Mouse (Mus musculus): ENCODE data around the gene 4933427D14Rik. TPM values are rescaled to one million over a fixed set of nuclear protein-coding genes. Genes with fewer than 3 reads are reported as not detected.

4933427D14Rik gene
- 15.1 TPM for polyA plus RNA-seq (2015; fragmentation: Illumina TruSeq; extraction: RNeasy Lipid Tissue Mini Kit (QIAGEN cat#74804); ENCODE audit: low read depth, low replicate concordance)

GRCm38 (mm10) chr11:72207204-72207833 lies at the start of gene 4933427D14Rik, which contains the start of gene Txndc17:
Gene 4933427D14Rik, minus strand, starts transcription at chr11:72207459.
Gene Txndc17, plus strand, starts transcription at chr11:72207547.

GRCm38 (mm10) chr11:72215410-72215797 lies 8.1 kb upstream of the 4933427D14Rik start, which contains the start of gene Med31:
Gene Med31, minus strand, starts transcription at chr11:72215592.

GRCm38 (mm10) chr11:72206341-72207203 lies 687 bp downstream of the 4933427D14Rik start, which contains the start of gene Gm43951:
Gene Gm43951, minus strand, starts transcription at chr11:72206840.

GRCm38 (mm10) chr11:72135383-72136158 lies 71.7 kb downstream of the 4933427D14Rik start, which contains the start of gene Pitpnm3:
Gene Pitpnm3, minus strand, starts transcription at chr11:72135778.

Other genes starting within 250 kb of the 4933427D14Rik start
- gene Aipl1, start 169.9 kb downstream of the 4933427D14Rik start, polyA plus RNA-seq (2015; fragmentation: Illumina TruSeq; extraction: RNeasy Lipid Tissue Mini Kit (QIAGEN cat#74804); ENCODE audit: low read depth, low replicate concordance), result not detected
- 0.51 TPM for gene Pimreg, start 165.4 kb downstream of the 4933427D14Rik start, polyA plus RNA-seq (2015; fragmentation: Illumina TruSeq; extraction: RNeasy Lipid Tissue Mini Kit (QIAGEN cat#74804); ENCODE audit: low read depth, low replicate concordance)
- gene Pitpnm3, start 71.7 kb downstream of the 4933427D14Rik start, polyA plus RNA-seq (2015; fragmentation: Illumina TruSeq; extraction: RNeasy Lipid Tissue Mini Kit (QIAGEN cat#74804); ENCODE audit: low read depth, low replicate concordance), result 35.2 TPM
- gene Gm43951, start 619 bp downstream of the 4933427D14Rik start, polyA plus RNA-seq (2015; fragmentation: Illumina TruSeq; extraction: RNeasy Lipid Tissue Mini Kit (QIAGEN cat#74804); ENCODE audit: low read depth, low replicate concordance), result 5.2 TPM
- gene Txndc17, start 88 bp upstream of the 4933427D14Rik start, polyA plus RNA-seq (2015; fragmentation: Illumina TruSeq; extraction: RNeasy Lipid Tissue Mini Kit (QIAGEN cat#74804); ENCODE audit: low read depth, low replicate concordance), result 74.5 TPM
- 31.6 TPM for gene Med31, start 8.1 kb upstream of the 4933427D14Rik start, polyA plus RNA-seq (2015; fragmentation: Illumina TruSeq; extraction: RNeasy Lipid Tissue Mini Kit (QIAGEN cat#74804); ENCODE audit: low read depth, low replicate concordance)
- gene Slc13a5, start 59.8 kb upstream of the 4933427D14Rik start, polyA plus RNA-seq (2015; fragmentation: Illumina TruSeq; extraction: RNeasy Lipid Tissue Mini Kit (QIAGEN cat#74804); ENCODE audit: low read depth, low replicate concordance), result 9.1 TPM
- gene Xaf1, start 94.2 kb upstream of the 4933427D14Rik start, polyA plus RNA-seq (2015; fragmentation: Illumina TruSeq; extraction: RNeasy Lipid Tissue Mini Kit (QIAGEN cat#74804); ENCODE audit: low read depth, low replicate concordance), result 15.3 TPM
- not detected for gene Fbxo39, start 107.0 kb upstream of the 4933427D14Rik start, polyA plus RNA-seq (2015; fragmentation: Illumina TruSeq; extraction: RNeasy Lipid Tissue Mini Kit (QIAGEN cat#74804); ENCODE audit: low read depth, low replicate concordance)
- gene Tekt1, start 155.0 kb upstream of the 4933427D14Rik start, polyA plus RNA-seq (2015; fragmentation: Illumina TruSeq; extraction: RNeasy Lipid Tissue Mini Kit (QIAGEN cat#74804); ENCODE audit: low read depth, low replicate concordance), result 5.1 TPM
- 0.65 TPM for gene Smtnl2, start 204.3 kb upstream of the 4933427D14Rik start, polyA plus RNA-seq (2015; fragmentation: Illumina TruSeq; extraction: RNeasy Lipid Tissue Mini Kit (QIAGEN cat#74804); ENCODE audit: low read depth, low replicate concordance)
- not detected for gene Ggt6, start 228.1 kb upstream of the 4933427D14Rik start, polyA plus RNA-seq (2015; fragmentation: Illumina TruSeq; extraction: RNeasy Lipid Tissue Mini Kit (QIAGEN cat#74804); ENCODE audit: low read depth, low replicate concordance)
- 35.8 TPM for gene Mybbp1a, start 233.9 kb upstream of the 4933427D14Rik start, polyA plus RNA-seq (2015; fragmentation: Illumina TruSeq; extraction: RNeasy Lipid Tissue Mini Kit (QIAGEN cat#74804); ENCODE audit: low read depth, low replicate concordance)

Measured in brain, adult 10 weeks (tissue).